Mouse (Mus musculus): Measurements from ENCODE around the gene Wdr26.

DNA sequence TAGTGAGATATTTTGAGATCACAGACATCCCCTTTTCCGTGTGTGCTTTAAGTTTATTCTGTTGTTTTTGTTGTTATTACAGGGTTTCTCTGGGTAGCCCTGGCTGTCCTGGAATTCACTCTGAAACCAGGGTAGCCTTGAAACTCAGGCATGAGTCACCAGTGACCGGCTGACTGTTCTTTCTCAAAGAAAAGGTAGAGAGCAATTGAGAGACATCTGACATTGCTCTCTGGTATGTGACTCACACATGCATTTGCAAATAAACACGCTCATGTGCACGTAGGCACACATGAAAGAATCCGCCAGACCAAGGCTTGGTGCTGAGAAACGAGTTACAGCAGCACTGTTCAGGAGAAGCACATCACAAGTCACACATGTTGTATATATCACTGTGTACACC lies 79.9 kb downstream of the Wdr26 start:
- TF ChIP-seq POLR2A (IDR thresholded peaks at IDR 0.05; ENCODE audit: low read depth, low read length) = no peak
- TF ChIP-seq CTCF (IDR thresholded peaks at IDR 0.05; ENCODE audit: borderline replicate concordance, insufficient read depth, low read length) = no peak
